Mouse (Mus musculus) gastrocnemius, postnatal 4 days (tissue): Measurements from ENCODE around the gene Ccdc155. TPM values are rescaled to one million over a fixed set of nuclear protein-coding genes. Genes with fewer than 3 reads are reported as not detected.

ENCODE experiments used
- DNase-seq, 2 experiments: peaks; one replicate each; pipeline ENCODE4 v3.0.0; 2021 to 2022; ENCODE audit warnings: low spot score in 2 of 2, mixed read lengths in 2 of 2
- microRNA-seq: library from miRNA; unstranded; fragments of <30 nt; microRNA quantifications from one replicate; pipeline ENCODE4 v1.2.0, GENCODE M21; 2021
- total RNA-seq, 2 experiments: library from RNA; stranded (reverse); gene quantifications; 2 replicates each; pipeline ENCODE4 v1.2.3; 2021

Gene Ccdc155
- total RNA-seq, 2 experiments from 2014 or later: 3.2 to 4.9 TPM

GRCm38 (mm10) chr7:45147899-45148298 is 56.8 kb downstream of the Ccdc155 start:
- DNase-seq: no peak

DNA sequence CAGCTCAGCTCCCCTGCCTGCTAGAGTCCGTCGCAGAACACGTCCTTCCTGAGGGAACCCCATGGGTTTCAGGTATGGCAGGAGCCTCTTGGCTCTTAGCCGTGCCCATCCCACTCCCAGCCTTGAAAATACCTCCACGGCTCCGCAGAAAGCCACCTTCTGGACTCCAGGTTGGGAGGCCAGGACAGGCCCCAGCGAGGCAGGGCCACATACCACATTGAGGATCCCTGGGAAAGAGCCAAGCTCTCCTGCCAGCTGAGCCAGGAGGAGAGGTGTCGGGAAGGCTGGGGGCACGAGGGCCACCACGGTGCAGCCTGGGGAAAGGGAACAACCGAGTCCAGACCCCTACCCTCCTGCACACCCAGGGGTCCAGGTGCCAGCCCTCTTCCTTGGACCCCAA is 57.4 kb downstream of the Ccdc155 start:
- DNase-seq: no peak

GRCm38 (mm10) chr7:45145460-45145859 is 59.2 kb downstream of the Ccdc155 start:
- no peak for DNase-seq

DNA sequence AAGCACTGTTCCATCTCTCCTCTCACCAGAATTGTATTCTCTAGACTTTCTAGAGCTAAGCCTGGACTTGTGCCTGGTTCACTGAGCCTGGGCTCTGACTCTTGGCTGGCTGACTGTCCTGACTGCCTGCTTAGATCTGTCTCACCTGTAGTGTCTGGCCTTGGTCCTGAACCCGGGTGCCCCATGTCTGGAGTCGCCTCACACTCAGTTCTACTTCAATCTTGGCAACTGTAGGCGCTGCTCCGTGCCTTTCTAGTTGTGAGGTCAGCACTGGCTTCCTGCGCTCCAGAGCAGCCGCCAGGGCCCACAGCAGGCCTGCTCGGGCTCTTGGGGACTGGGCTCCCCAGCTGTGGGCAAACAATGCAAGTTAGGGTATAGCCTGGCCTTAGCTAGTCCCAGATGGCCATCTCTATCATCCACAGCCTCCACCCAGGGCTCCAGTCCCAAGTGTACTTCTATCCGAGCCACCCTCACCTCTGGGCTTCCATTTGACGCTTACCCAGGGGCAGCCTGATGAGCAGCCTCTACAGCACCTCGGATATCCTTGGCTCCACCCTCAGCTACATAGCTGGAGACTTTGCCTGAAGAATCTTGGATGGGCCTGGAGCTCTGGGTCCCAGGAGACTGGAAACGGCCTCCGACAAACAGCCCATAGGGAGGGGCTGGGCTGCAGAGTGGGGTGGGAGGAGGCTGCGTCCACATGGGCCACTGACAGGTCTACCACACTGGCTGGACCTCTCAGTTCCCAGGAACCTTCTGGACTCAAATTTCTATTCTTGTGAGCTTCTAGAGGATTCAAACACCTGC is 60.1 kb downstream of the Ccdc155 start:
- no peak for DNase-seq

DNA sequence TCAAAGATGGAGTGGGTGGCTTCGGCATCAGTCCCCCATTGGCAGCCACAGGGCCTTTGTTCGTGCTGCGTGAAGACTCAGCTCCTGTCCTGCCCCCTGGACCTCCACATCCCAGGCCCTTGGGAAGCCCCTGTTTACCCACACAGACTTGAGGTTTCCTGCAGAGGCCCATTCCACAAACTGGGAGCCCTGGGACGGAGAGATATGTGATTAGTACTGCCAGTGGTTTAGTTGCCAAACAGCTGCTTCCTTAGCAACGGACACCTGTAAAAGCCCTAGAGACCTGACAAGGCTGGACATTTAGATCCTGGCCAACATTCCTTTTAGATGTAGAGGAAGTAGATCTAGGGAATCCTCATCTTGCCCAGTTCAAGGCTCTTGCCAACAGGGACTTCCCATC is 62.8 kb downstream of the Ccdc155 start:
- DNase-seq: no peak

DNA sequence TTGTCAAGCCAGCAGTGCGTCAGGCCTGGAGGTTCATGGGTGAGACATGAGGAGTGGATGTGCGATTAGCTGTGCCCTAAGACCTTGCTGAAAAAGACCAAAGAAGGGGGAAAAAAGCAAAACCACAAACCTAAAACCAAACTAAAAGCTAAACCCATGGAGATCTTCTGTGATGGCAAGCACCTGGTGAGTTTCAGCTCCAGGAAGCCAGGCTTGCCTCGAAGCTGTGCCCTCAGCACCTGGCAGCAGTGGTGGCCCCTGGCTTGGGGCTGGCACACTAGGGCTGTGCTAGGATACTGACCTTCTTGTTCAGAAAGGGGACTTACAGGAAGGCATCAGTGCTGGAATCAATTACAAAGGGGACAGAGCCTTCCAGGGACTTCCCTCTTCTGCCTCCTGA is 63.4 kb downstream of the Ccdc155 start:
- DNase-seq: no peak

DNA sequence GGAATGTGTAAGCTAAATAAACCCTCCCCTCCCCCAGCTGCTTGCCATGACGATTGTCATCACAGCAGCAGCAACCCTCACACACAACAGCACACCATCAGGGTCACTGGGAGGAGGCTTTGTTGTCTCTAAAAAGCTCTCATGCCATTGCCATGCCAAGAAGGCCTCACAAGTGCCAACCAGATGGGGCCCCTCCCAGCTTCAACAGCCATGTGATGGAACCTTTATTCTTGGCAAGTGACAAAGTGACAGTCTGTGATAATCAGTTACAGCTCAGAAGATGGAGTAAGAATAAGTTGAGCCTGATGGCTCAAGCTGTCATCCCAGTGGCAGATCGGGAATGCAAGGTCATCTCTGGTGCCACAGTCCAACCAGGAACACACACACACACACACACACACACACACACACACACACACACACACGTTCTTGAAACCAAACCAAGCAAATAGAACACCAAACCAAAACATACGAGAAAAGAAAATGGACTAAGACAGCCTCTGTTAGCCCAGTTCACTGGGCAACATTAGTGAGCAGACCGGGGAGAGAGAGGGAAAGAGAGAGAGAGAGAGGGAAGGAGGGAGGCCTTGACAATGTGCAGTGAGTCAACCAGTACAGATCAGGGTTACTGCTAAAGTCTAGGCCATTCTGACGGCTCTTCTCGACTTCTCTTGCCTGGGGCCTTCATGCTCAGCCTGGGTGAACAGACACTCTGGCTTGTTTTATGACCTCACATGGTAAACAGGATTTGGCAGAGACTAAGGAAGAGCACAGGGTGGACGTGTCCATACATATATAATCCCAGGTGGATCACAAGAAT is 64.6 kb downstream of the Ccdc155 start:
- no peak for DNase-seq

DNA sequence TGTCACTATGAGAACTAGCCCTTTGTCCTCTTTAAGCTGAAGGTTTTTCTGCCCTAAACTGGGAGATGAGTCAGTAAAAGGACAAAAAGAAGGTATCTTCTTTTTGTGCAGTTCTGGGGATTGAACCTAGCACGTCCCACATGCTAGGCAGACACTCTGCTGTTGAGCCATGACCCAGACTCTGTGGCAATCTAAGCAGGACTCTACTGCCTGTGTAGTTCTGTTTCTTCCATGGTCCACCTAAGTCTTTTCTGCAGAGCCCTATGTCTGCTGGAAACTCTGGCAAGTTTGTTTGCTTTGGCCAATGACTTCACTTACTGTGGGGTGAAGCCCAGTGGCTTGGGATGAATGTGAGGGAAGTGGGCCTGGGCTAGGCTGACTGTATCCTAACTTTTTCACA is 66.3 kb downstream of the Ccdc155 start:
- no peak for DNase-seq

DNA sequence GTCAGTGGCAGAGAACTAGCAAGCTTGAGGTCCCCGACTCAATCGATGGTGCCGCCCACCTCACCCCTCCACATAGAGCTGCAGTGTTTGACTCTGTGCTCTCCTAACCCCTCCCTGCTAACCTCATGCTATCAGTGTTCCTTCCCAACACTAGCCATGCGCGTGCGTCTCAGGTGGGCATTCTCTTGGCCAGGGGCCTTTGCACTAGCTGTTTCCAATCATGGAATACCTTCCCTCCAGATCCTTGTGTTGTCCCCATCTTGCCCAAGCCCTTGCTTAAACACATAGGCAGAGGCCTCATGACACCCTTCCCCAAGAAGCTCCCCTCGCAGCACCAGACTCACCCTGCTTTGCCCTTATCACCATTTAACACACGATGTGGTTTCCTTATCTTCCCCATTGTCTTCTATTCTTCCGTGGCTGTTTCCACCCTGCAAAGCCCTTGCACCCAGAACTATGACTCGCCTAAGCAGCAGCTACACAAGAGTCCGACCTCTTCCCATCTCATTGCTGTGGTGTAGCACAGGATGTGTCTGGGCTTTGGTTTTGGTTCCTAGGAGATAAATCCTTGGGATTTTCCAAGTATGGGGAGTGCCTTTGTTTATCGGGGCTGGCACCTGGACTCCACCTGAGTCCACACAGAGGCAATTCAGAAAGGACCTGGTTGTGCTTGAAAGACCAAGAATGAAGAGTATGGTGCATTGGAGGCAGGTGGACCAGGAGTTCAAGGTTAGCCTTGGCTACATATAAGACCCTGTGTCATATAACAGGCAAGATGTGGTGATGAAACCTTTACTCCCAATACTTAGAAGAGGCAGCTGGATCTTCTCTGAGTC is 67.3 kb downstream of the Ccdc155 start:
- DNase-seq: no peak

- DNase-seq: peak; percentile 88 to 92
Measured at GRCm38 (mm10) chr7:45135993-45136567, 68.6 kb downstream of the Ccdc155 start, which contains the start of the genes Gm45713 and Flt3l. TSS of gene Gm45713 (minus strand) at chr7:45136231. TSS of gene Flt3l (minus strand) at chr7:45136432.

- no peak for DNase-seq
Measured at GRCm38 (mm10) chr7:45135370-45135769, 69.3 kb downstream of the Ccdc155 start.

DNA sequence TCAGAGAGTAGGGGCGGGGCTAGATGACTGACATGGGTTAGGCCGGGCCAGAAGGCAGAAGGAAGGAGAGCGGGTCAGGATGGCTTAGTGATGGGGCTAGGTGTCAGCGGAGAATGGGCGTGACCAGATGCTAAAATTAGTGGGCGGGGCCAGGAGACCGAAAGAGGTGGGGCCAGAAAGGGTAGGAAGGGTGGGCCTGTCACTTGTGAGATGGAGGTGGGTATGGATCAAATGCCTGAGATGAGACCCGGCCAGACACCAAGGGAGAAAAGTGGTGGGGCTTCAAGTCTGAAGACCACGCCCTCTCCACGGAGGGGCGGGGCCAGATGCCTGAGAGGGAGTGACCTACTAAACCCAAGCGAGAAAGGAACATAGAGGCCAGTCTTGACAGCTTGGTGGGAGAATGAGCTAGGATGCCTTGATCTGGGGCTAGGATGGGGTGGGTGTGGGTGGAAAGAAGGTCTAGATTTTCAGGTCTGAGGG is 70.1 kb downstream of the Ccdc155 start:
- no peak for DNase-seq

Small RNA genes lying within 50 kb of the gene (microRNA-seq; reads per million reads assigned to microRNA genes)
- gene Mir7055: not detected

Other genes with a start within 250 kb of the Ccdc155 start
- 10 to 100 TPM; 10.3 to 10.8 TPM for gene Cpt1c, start 230.0 kb downstream of the Ccdc155 start, total RNA-seq
- 100 to 1,000 TPM; 318 to 331 TPM for gene Prmt1, start 218.3 kb downstream of the Ccdc155 start, total RNA-seq
- 10 to 100 TPM; 46.0 to 50.4 TPM for gene Irf3, start 207.2 kb downstream of the Ccdc155 start, total RNA-seq
- 10 to 100 TPM; 21.5 to 22.0 TPM for gene Bcl2l12, start 206.2 kb downstream of the Ccdc155 start, total RNA-seq
- gene Scaf1, start 188.5 kb downstream of the Ccdc155 start, total RNA-seq: 10 to 100 TPM; 74.1 to 76.0 TPM
- 100 to 1,000 TPM; 119 to 123 TPM for gene Rras, start 186.9 kb downstream of the Ccdc155 start, total RNA-seq
- gene Prr12, start 152.0 kb downstream of the Ccdc155 start, total RNA-seq: 10 to 100 TPM; 63.9 to 65.2 TPM
- 10 to 100 TPM; 47.3 to 48.3 TPM for gene Nosip, start 142.5 kb downstream of the Ccdc155 start, total RNA-seq
- gene Prrg2, start 142.2 kb downstream of the Ccdc155 start, total RNA-seq: 10 to 100 TPM; 11.7 to 12.3 TPM
- gene Rcn3, start 112.7 kb downstream of the Ccdc155 start, total RNA-seq: 100 to 1,000 TPM; 172 to 192 TPM
- gene Fcgrt, start 101.0 kb downstream of the Ccdc155 start, total RNA-seq: 10 to 100 TPM; 84.6 to 87.3 TPM
- gene Rps11, start 80.5 kb downstream of the Ccdc155 start, total RNA-seq: 1,000 to 10,000 TPM in 1 of 2 experiments, 100 to 1,000 TPM in 1; 985 to 1,047 TPM
- gene Rpl13a, start 76.1 kb downstream of the Ccdc155 start, total RNA-seq: 1,000 to 10,000 TPM; 1,483 to 1,628 TPM
- under 1 TPM in 1 of 2 experiments, not detected in 1; 0.34 TPM for gene Gm45713, start 68.7 kb downstream of the Ccdc155 start, total RNA-seq
- gene Flt3l, start 68.5 kb downstream of the Ccdc155 start, total RNA-seq: 1 to 10 TPM; 2.4 to 5.1 TPM
- 10 to 100 TPM; 52.1 to 59.3 TPM for gene Pih1d1, start 50.6 kb downstream of the Ccdc155 start, total RNA-seq
- gene Aldh16a1, start 50.3 kb downstream of the Ccdc155 start, total RNA-seq: 10 to 100 TPM; 34.8 to 51.6 TPM
- 1 to 10 TPM; 2.6 to 3.0 TPM for gene Slc17a7, start 40.9 kb downstream of the Ccdc155 start, total RNA-seq
- gene Gfy, start 25.3 kb downstream of the Ccdc155 start, total RNA-seq: under 1 TPM; 0.34 to 0.42 TPM
- gene Pth2, start 23.9 kb downstream of the Ccdc155 start, total RNA-seq: not detected
- not detected for gene Dkkl1, start 7.3 kb upstream of the Ccdc155 start, total RNA-seq
- gene Tead2, start 10.9 kb upstream of the Ccdc155 start, total RNA-seq: 10 to 100 TPM; 40.0 to 51.4 TPM
- 1 to 10 TPM; 3.7 to 4.8 TPM for gene Cd37, start 34.2 kb upstream of the Ccdc155 start, total RNA-seq
- gene Slc6a16, start 36.2 kb upstream of the Ccdc155 start, total RNA-seq: not detected
- not detected for gene Slc6a21, start 72.6 kb upstream of the Ccdc155 start, total RNA-seq
- 10 to 100 TPM; 42.7 to 53.4 TPM for gene Trpm4, start 128.9 kb upstream of the Ccdc155 start, total RNA-seq
- 100 to 1,000 TPM; 523 to 551 TPM for gene Hrc, start 130.4 kb upstream of the Ccdc155 start, total RNA-seq
- 1 to 10 TPM; 1.9 to 2.4 TPM for gene Ppfia3, start 162.1 kb upstream of the Ccdc155 start, total RNA-seq
- 1 to 10 TPM in 1 of 2 experiments, under 1 TPM in 1; 0.86 to 1.1 TPM for gene Lin7b, start 165.7 kb upstream of the Ccdc155 start, total RNA-seq
- 100 to 1,000 TPM; 215 to 251 TPM for gene Snrnp70, start 190.8 kb upstream of the Ccdc155 start, total RNA-seq
- gene Kcna7, start 200.8 kb upstream of the Ccdc155 start, total RNA-seq: 10 to 100 TPM; 11.4 to 12.8 TPM
- under 1 TPM; 0.61 to 0.98 TPM for gene Ntf5, start 208.8 kb upstream of the Ccdc155 start, total RNA-seq
- not detected for gene Lhb, start 215.9 kb upstream of the Ccdc155 start, total RNA-seq
- 100 to 1,000 TPM; 114 to 133 TPM for gene Gys1, start 230.0 kb upstream of the Ccdc155 start, total RNA-seq
- gene Ruvbl2, start 233.2 kb upstream of the Ccdc155 start, total RNA-seq: 10 to 100 TPM; 41.4 to 41.8 TPM